Mouse (Mus musculus): ENCODE results near the gene Mterf4.
"Not testable (repeated sequence)": the region's sequence is repeated elsewhere in the genome, so short reads cannot be mapped to it uniquely, and the experiment has no call there.

Gene Mterf4

GRCm38 (mm10) chr1:93305581-93306337 is at the start of gene Mterf4:
Gene Mterf4 (minus strand): TSS chr1:93305915.
- peak; percentile 75 for DNase-seq

- DNase-seq = no peak
These were observed 47.0 kb upstream of the Mterf4 start for GRCm38 (mm10) chr1:93352724-93353123.

DNA sequence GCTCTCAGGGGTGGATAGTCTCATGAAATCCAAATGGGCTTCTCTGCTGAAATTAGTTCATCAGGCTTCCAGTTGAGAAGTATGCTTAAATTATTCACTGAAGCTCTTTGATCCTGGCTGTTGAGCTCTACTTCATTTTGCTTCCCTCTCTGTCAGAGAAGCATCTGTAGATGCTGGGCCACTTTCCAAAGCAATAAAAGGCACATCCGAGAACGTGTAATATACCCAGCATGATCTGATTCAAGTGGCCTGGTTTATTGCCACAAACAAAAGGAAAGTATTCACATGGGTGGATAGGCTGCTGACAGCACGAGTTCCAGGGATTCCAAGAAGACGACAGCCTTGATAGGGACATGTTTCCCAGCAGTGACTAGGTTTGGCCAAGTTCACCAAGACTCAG is 44.0 kb upstream of the Mterf4 start:
- no peak for DNase-seq

DNA sequence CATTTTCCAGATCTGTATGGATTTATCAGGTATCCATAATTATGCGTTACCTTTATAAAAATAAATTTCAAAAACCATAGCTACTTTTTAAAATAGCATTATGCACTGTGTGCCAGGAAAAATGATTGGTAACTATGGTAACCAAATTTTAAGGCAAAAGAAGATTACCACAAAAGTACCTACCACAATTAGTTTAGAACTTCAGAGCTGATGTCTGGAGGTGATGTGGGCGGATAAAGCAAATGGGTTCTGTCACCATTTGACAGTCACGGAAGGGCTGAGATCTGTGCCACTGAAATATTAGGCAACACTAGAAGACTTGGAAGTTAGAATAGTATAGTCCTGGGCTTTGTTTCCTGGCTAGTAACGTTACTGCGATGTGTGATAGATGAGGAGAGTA is 41.5 kb upstream of the Mterf4 start:
- no peak for DNase-seq

- DNase-seq = peak; percentile 95
These were observed 37.9 kb upstream of the Mterf4 start for GRCm38 (mm10) chr1:93343504-93344047.

- peak; percentile 96 for DNase-seq
These were observed 37.2 kb upstream of the Mterf4 start, which contains the start of the genes Ppp1r7 and Pask for GRCm38 (mm10) chr1:93342648-93343503. Gene Ppp1r7 (plus strand): TSS chr1:93342854. Gene Pask (minus strand): TSS chr1:93343482.

GRCm38 (mm10) chr1:93334621-93335020 is 28.9 kb upstream of the Mterf4 start:
- DNase-seq = no peak

- DNase-seq = no peak
These were observed 20.7 kb upstream of the Mterf4 start for GRCm38 (mm10) chr1:93326446-93326845.

- DNase-seq = no peak
These were observed 18.3 kb upstream of the Mterf4 start for GRCm38 (mm10) chr1:93323973-93324372.

DNA sequence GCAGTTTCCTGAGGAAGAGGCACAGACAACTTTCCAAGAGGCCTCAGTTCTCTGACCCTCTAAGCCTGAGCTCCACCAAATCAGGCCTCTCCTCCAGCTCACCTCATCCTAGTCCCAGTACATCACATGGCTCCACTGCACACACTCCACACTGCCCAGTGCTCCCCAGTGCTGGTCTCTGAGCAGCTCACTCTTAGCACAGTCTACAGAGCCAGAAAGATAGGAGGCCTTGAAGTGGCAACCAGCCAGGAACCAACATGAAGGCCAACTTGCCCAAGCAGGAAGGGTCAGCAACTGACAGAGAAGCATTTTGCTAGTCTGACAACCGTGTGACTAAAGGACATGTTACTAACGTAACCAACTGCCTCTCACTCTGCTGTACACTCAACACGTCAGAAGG is 5.1 kb downstream of the Mterf4 start:
- no peak for DNase-seq

DNA sequence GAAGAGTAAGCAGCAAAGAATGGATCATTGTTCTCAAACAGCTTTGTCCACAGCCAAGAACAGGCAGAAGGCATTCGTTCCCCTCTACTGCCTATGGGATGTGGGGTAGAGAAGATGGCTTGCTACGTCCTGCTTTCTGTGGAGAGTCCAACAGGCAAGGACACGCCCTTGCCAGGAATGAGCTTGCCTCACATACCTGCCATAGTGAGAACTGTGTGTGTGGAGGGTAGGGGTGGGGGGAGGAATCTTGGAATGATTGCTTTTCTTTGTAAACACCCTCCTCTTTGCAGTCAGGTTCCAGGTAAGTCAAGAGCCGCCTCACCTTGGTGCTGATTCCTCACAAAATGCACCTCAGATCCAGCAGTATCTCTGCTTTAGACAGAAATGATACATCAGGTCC is 5.9 kb downstream of the Mterf4 start:
- DNase-seq = no peak

- DNase-seq = not testable (repeated sequence)
These were observed 11.2 kb downstream of the Mterf4 start for GRCm38 (mm10) chr1:93294491-93294890.

DNA sequence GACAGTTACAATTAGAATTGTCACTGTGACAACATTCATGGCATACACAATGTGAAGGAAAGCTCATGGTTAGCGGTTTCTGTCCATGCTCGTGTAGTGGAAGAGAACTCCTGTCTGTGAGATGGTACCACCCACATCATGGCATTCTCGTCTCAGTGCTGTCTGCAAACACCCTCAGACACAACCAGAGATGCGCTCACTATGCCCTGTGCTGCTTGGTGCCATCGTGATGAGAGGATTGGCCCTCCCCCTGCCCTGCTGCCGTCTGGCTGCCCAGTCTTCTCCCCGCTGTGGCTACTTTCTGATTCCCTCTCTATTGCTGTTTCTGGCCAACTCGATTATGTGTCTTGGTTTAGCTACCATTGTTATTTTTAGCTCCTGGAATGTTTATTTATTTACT is 13.7 kb downstream of the Mterf4 start:
- DNase-seq = no peak

DNA sequence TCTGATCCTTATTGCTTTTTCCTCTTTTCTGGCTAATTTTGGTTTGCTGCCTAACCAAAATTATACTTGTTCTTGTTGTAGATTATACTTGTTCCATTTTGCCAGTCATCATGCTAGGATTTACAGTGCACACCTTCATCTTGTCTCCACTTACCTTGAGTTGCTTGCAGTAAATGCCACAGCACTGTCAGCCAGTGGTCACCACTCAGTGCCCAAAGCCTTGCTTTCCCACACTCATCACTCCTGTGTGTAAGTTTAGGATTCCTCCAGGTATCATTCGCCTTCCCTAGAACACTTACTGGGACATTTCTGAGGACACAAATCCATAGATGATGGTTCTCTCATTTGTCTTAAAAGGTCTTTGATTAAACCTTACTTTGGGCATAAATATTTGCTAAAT is 14.1 kb downstream of the Mterf4 start:
- DNase-seq = no peak

DNA sequence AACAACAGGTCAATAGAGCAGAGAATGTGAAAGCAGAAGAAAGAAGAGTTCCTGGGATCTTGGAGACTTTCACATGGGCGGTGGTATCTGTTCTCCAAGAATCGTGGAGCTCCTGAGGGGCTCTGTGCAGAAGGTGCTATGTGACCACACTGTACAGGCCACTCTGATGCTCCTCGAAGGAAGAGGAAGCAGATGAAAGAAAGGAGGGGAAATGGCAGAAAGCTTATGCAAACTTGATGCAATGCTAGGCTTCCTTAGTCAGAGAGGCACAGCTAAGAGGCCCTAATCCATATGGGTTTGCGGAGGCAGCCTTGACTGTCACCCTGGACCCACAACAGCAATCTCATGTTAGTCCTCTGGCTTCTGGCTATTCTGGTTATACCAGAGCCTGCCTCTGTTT is 14.8 kb downstream of the Mterf4 start:
- no peak for DNase-seq

GRCm38 (mm10) chr1:93289678-93290214 is 16.0 kb downstream of the Mterf4 start:
- no peak for DNase-seq

DNA sequence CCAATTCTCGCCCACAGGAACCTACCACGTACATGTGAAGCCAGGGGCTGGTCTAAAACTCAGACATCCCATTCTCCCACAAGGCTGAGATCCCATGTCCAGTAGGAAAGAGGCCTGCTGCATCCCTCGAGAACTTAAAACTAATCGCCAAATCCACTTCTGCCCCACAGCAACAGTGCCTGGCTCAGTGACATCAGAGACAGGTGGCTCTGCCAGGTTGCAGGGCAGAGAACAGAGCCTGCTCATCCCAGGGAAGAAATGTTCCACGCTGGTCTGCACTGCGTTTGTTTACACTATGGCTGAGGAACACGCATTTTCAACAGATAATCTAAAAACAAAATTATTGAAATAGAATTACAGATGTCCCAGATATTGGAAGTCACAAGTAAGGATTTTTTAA is 28.7 kb downstream of the Mterf4 start:
- no peak for DNase-seq

DNA sequence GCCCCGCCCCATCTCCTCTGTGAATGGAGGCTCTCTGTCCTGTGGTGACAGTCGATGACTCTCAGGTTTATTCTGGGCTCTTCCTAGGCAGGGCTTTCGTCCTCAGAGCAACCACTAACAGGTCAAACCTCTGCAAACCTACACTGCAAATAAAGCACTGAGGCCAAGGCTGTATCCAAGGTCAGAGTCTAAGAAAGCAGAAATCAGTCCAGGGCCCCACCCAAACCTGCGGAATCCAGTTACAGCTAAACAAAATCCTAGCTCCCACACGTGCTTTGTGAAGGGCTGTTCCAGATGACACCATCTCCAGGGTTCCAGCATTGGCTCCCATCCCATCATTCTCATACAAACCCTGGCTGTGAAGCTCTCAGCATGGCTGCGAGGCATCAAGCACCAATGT is 30.2 kb downstream of the Mterf4 start:
- no peak for DNase-seq

GRCm38 (mm10) chr1:93272409-93272821 is 33.3 kb downstream of the Mterf4 start:
- no peak for DNase-seq

DNA sequence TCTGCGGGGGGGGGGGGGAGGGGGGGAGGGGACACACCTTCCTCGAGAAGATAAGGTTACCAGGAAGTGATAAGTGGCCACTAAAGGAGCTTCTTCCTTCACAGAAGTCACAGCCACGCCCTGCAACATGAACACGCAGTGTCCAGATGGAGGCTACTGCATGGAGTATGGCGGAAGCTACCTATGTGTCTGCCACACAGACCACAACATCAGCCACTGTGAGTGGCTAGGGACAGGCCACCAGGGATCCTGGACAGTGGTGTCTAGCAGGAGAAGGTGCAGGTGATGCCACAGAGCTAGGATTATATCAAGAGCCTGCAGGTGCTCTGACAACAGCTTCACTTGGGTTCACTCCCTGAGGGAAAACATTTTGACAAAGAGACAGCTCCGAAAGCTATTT is 34.0 kb downstream of the Mterf4 start:
- DNase-seq = no peak

- DNase-seq = no peak
These were observed 35.0 kb downstream of the Mterf4 start for GRCm38 (mm10) chr1:93270516-93271240.

DNA sequence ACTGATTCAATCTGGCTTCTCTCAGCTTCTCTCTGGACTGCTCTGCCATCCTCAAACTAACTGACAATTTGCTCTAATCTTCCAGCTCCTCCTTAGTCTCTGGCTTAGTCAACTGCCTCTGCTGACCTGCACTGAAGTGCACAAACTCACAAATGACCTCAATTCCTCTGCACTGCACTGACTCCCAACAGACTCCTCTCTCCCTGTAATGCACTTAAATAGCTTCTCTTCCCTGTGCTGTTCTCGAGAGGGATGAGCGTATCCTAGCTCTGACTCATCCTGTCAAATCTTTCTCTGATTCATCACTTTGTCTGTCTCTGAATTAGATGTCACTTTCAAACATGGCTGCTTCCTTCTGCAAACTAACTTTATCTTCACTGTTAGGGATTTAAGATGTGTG is 37.5 kb downstream of the Mterf4 start:
- no peak for DNase-seq

DNA sequence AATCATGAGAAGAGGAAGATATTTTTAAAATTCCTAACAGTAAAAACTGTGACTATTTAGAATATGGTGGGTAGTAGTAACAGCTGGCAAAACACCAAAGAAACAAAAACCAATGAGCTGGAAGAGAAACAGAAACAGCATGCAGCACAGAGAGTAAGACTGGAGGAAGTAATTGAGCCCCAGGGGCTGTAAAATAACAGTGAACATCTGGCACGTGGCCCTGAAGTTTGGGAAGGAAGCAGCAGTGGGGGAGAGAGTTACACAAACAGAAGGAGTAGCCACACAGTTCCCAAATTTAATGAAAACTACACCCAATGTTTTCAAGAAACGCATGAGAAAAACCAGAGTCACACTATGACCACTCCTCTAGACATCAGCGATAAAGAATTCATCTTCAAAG is 38.5 kb downstream of the Mterf4 start:
- no peak for DNase-seq

All from kidney, adult 11 months (tissue).